Mouse (Mus musculus) embryonic fibroblast, embryonic 13.5 days (primary cell): ENCODE measurements around the gene Ccr4. TPM values are rescaled to one million over a fixed set of nuclear protein-coding genes. Genes with fewer than 3 reads are reported as not detected.

Experiments
- H3K27ac ChIP-seq: 2 replicates; pipeline ENCODE4 v1.5.1; 2012; ENCODE audit warnings: low read length, control low read depth, inconsistent platforms; ENCODE audit not compliant: insufficient read depth
- H3K4me1 ChIP-seq: 2 replicates; pipeline ENCODE4 v1.6.1; 2011; ENCODE audit warnings: low read length; ENCODE audit not compliant: control insufficient read depth, insufficient read depth
- H3K4me3 ChIP-seq: 2 replicates; pipeline ENCODE4 v1.5.1; 2011; ENCODE audit warnings: mild to moderate bottlenecking, control low read depth, low read length; ENCODE audit not compliant: insufficient read depth
- CTCF ChIP-seq: IDR thresholded peaks from 2 replicates; pipeline ENCODE4 v1.5.1; 2011; ENCODE audit warnings: mild to moderate bottlenecking, control low read depth, low read length, moderate library complexity, borderline replicate concordance; ENCODE audit not compliant: insufficient read depth
- POLR2A ChIP-seq: IDR thresholded peaks from 2 replicates; pipeline ENCODE4 v1.6.1; 2011; ENCODE audit warnings: low read depth, mild to moderate bottlenecking, control low read depth, low read length, moderate library complexity
- polyA plus RNA-seq: library from polyadenylated mRNA; stranded (reverse); fragments of >200 nt; gene quantifications from 2 replicates; pipeline ENCODE4 v1.2.4, GENCODE M21; 2011; ENCODE audit warnings: low read depth; ENCODE audit not compliant: missing spikeins, insufficient read length

Ccr4 gene
- polyA plus RNA-seq, 1 experiment = not detected

- TF ChIP-seq POLR2A (no peak), CTCF (no peak)
- H3K4me1 ChIP-seq = no peaks in the 10 kb centered on the region
These were observed 17.9 kb downstream of the Ccr4 start for GRCm38 (mm10) chr9:114486808-114487207.

GRCm38 (mm10) chr9:114484771-114485170, 19.9 kb downstream of the Ccr4 start:
- no peak for TF ChIP-seq POLR2A
- TF ChIP-seq CTCF = no peak
- Histone ChIP-seq H3K27ac (no peak overlapping the region), H3K4me3 (no peak overlapping the region), H3K4me1 (no peaks in the 10 kb centered on the region)

More at GRCm38 (mm10) chr9:114486808-114487207, 17.9 kb downstream of the Ccr4 start:
- Histone ChIP-seq H3K27ac (no peak overlapping the region), H3K4me3 (no peak overlapping the region)

- no peak overlapping the region for H3K4me3 ChIP-seq
- no peak overlapping the region for H3K27ac ChIP-seq
- TF ChIP-seq POLR2A = no peak
- no peak for TF ChIP-seq CTCF
- H3K4me1 ChIP-seq = no peaks in the 10 kb centered on the region
These were observed 23.8 kb downstream of the Ccr4 start for GRCm38 (mm10) chr9:114480940-114481339.

GRCm38 (mm10) chr9:114477019-114477418, 27.7 kb downstream of the Ccr4 start:
- Histone ChIP-seq H3K4me1 (no peaks in the 10 kb centered on the region), H3K27ac (no peak overlapping the region), H3K4me3 (no peak overlapping the region)
- TF ChIP-seq CTCF (no peak), POLR2A (no peak)

GRCm38 (mm10) chr9:114471892-114472291, 32.8 kb downstream of the Ccr4 start:
- Histone ChIP-seq H3K27ac (no peak overlapping the region), H3K4me3 (no peak overlapping the region), H3K4me1 (no peaks in the 10 kb centered on the region)
- TF ChIP-seq POLR2A (no peak), CTCF (no peak)

GRCm38 (mm10) chr9:114468701-114469100, 36.0 kb downstream of the Ccr4 start:
- no peak overlapping the region for H3K4me3 ChIP-seq

GRCm38 (mm10) chr9:114468217-114468616, 36.5 kb downstream of the Ccr4 start:
- no peak overlapping the region for H3K27ac ChIP-seq
- TF ChIP-seq CTCF = no peak
- no peak for TF ChIP-seq POLR2A
- H3K4me3 ChIP-seq = no peak overlapping the region
- no peaks in the 10 kb centered on the region for H3K4me1 ChIP-seq

More at GRCm38 (mm10) chr9:114468701-114469100, 36.0 kb downstream of the Ccr4 start:
- Histone ChIP-seq H3K4me1 (no peaks in the 10 kb centered on the region), H3K27ac (no peak overlapping the region)
- TF ChIP-seq POLR2A (no peak), CTCF (no peak)

GRCm38 (mm10) chr9:114466871-114467270, 37.8 kb downstream of the Ccr4 start:
- H3K4me3 ChIP-seq = no peak overlapping the region
- no peak for TF ChIP-seq CTCF
- no peak for TF ChIP-seq POLR2A
- no peaks in the 10 kb centered on the region for H3K4me1 ChIP-seq
- no peak overlapping the region for H3K27ac ChIP-seq

- no peak for TF ChIP-seq CTCF
- TF ChIP-seq POLR2A = no peak
- H3K4me3 ChIP-seq = no peak overlapping the region
- no peak overlapping the region for H3K27ac ChIP-seq
- no peaks in the 10 kb centered on the region for H3K4me1 ChIP-seq
These were observed 39.3 kb downstream of the Ccr4 start for GRCm38 (mm10) chr9:114465442-114465841.

GRCm38 (mm10) chr9:114462569-114462968, 42.1 kb downstream of the Ccr4 start:
- no peak overlapping the region for H3K4me3 ChIP-seq
- TF ChIP-seq CTCF (no peak), POLR2A (no peak)
- H3K27ac ChIP-seq = no peak overlapping the region
- H3K4me1 ChIP-seq = no peaks in the 10 kb centered on the region

GRCm38 (mm10) chr9:114458436-114458835, 46.3 kb downstream of the Ccr4 start:
- no peak overlapping the region for H3K27ac ChIP-seq
- no peak for TF ChIP-seq POLR2A
- no peak for TF ChIP-seq CTCF
- no peaks in the 10 kb centered on the region for H3K4me1 ChIP-seq
- H3K4me3 ChIP-seq = no peak overlapping the region

- Histone ChIP-seq H3K4me1 (no peaks in the 10 kb centered on the region), H3K4me3 (no peak overlapping the region), H3K27ac (no peak overlapping the region)
- no peak for TF ChIP-seq POLR2A
- TF ChIP-seq CTCF = no peak
These were observed 49.3 kb downstream of the Ccr4 start for GRCm38 (mm10) chr9:114455420-114455819.
